Mouse (Mus musculus): Measurements from ENCODE around the gene Prkcq. TPM values are rescaled to one million over a fixed set of nuclear protein-coding genes. Genes with fewer than 3 reads are reported as not detected.

Gene Prkcq
- polyA plus RNA-seq, 1 experiment from 2014 or later: 3.8 TPM

DNA sequence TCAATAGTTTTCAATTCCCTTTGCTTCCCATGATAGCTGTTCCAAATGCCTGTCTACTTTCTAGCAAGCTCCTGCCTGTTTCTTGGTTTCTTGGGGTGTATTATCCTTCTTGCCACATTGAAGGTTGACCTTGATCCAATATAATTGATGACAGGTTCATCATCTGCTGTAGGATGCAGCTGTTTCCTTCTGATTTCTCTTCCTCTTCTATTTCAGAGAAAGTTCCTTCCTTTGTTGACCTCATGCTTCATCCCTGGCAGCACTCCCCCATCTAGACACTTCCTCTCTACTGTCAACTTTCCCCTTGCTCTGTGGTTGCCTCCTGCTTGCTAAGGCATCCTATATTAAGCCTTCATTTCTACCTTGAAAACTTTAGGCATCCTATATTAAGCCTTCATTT, 67.6 kb downstream of the Prkcq start:
- no peaks in the 10 kb centered on the region for H3K27me3 ChIP-seq (ENCODE audit: control insufficient read depth, insufficient read depth, low read length)
- H3K4me1 ChIP-seq (ENCODE audit: control insufficient read depth, insufficient read depth, low read length): no peaks in the 10 kb centered on the region
- ATAC-seq (ENCODE audit: insufficient read depth, low FRiP score, low TSS enrichment) (no peak), DNase-seq (ENCODE audit: low spot score) (no peak)
- no peaks in the 10 kb centered on the region for H3K36me3 ChIP-seq (ENCODE audit: control insufficient read depth, insufficient read depth, low read length)
- no peak overlapping the region for H3K4me3 ChIP-seq (ENCODE audit: low read depth, low read length)
- no peaks in the 10 kb centered on the region for H3K9me3 ChIP-seq (ENCODE audit: control insufficient read depth, low read length)
- no peak overlapping the region for H3K9ac ChIP-seq (ENCODE audit: low read length)
- no peak overlapping the region for H3K27ac ChIP-seq (ENCODE audit: low read depth, low read length)
- H3K4me2 ChIP-seq (ENCODE audit: low read depth): no peak overlapping the region

DNA sequence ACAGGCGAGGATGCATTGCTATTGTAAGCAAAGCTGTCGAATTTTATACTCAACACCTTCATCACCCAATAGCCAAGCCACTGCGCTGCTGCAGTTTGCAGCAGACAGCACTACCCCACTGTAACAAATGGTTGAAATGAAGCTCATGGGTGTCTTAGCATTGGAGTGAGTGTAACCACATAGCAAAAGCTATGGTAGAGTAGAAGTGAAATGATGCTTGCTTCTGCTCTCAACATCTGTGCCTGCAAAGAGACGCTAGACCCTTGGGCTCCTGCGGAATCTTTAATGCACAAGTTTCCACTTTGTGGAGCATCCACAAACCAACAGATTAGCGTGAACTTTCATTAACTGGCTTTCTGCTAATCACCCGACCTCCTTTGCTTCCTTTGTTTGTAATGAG, 74.0 kb downstream of the Prkcq start:
- DNase-seq (ENCODE audit: low spot score) (no peak), ATAC-seq (ENCODE audit: insufficient read depth, low FRiP score, low TSS enrichment) (no peak)
- Histone ChIP-seq H3K9me3 (ENCODE audit: control insufficient read depth, low read length) (no peaks in the 10 kb centered on the region), H3K4me1 (ENCODE audit: control insufficient read depth, insufficient read depth, low read length) (no peaks in the 10 kb centered on the region), H3K9ac (ENCODE audit: low read length) (no peak overlapping the region), H3K36me3 (ENCODE audit: control insufficient read depth, insufficient read depth, low read length) (no peaks in the 10 kb centered on the region), H3K4me2 (ENCODE audit: low read depth) (no peak overlapping the region), H3K4me3 (ENCODE audit: low read depth, low read length) (no peak overlapping the region), H3K27me3 (ENCODE audit: control insufficient read depth, insufficient read depth, low read length) (no peaks in the 10 kb centered on the region), H3K27ac (ENCODE audit: low read depth, low read length) (no peak overlapping the region)
- 86% methylated on average over 7 of the region's 7 CpGs for WGBS

DNA sequence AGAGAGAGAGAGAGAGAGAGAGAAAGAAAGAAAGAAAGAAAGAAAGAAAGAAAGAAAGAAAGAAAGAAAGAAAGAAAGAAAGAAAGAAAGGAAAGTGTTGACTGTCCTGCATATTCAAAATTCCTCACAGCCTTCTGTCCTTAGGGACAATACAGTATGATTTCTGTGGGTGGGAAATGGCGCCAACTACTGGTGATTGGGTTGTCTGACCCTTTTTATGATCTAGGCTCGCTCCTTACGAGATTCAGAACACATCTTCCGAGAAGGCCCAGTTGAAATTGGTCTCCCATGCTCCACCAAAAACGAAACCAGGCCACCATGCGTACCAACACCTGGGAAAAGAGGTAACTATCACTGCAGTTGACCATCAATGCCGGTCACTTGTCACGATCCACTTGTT, 82.0 kb downstream of the Prkcq start:
- Histone ChIP-seq H3K27ac (ENCODE audit: low read depth, low read length) (no peak overlapping the region), H3K4me2 (ENCODE audit: low read depth) (no peak overlapping the region), H3K9ac (ENCODE audit: low read length) (no peak overlapping the region), H3K27me3 (ENCODE audit: control insufficient read depth, insufficient read depth, low read length) (no peaks in the 10 kb centered on the region), H3K9me3 (ENCODE audit: control insufficient read depth, low read length) (no peaks in the 10 kb centered on the region), H3K36me3 (ENCODE audit: control insufficient read depth, insufficient read depth, low read length) (no peaks in the 10 kb centered on the region), H3K4me3 (ENCODE audit: low read depth, low read length) (no peak overlapping the region), H3K4me1 (ENCODE audit: control insufficient read depth, insufficient read depth, low read length) (no peaks in the 10 kb centered on the region)
- no peak for ATAC-seq (ENCODE audit: insufficient read depth, low FRiP score, low TSS enrichment)
- 63% methylated on average over 8 of the region's 8 CpGs for WGBS
- no peak for DNase-seq (ENCODE audit: low spot score)

DNA sequence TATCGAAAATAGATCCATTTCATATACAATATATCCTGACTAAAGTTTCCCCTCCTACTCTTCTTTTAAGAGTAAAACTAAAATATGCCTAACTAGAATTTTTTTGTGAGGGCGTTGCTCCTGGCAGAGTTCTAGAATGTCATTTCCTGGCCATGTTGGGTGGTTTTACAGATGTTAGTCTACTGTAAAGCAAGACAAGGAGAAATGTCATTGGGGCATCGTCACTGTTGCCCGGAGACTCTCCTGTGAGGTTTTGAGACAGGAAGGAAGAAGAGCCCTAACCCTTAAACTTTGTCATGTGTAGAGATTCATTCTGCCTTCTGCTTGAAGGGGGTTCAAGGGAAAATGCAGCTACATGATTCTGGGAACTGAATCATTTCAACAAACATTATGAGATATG, 82.5 kb downstream of the Prkcq start:
- no peak overlapping the region for H3K4me3 ChIP-seq (ENCODE audit: low read depth, low read length)
- H3K4me2 ChIP-seq (ENCODE audit: low read depth): no peak overlapping the region
- no peaks in the 10 kb centered on the region for H3K4me1 ChIP-seq (ENCODE audit: control insufficient read depth, insufficient read depth, low read length)
- ATAC-seq (ENCODE audit: insufficient read depth, low FRiP score, low TSS enrichment) (no peak), DNase-seq (ENCODE audit: low spot score) (no peak)
- no peak overlapping the region for H3K9ac ChIP-seq (ENCODE audit: low read length)
- WGBS: 87% methylated on average over 4 of the region's 4 CpGs
- H3K9me3 ChIP-seq (ENCODE audit: control insufficient read depth, low read length): no peaks in the 10 kb centered on the region
- no peaks in the 10 kb centered on the region for H3K36me3 ChIP-seq (ENCODE audit: control insufficient read depth, insufficient read depth, low read length)
- no peaks in the 10 kb centered on the region for H3K27me3 ChIP-seq (ENCODE audit: control insufficient read depth, insufficient read depth, low read length)
- H3K27ac ChIP-seq (ENCODE audit: low read depth, low read length): no peak overlapping the region

DNA sequence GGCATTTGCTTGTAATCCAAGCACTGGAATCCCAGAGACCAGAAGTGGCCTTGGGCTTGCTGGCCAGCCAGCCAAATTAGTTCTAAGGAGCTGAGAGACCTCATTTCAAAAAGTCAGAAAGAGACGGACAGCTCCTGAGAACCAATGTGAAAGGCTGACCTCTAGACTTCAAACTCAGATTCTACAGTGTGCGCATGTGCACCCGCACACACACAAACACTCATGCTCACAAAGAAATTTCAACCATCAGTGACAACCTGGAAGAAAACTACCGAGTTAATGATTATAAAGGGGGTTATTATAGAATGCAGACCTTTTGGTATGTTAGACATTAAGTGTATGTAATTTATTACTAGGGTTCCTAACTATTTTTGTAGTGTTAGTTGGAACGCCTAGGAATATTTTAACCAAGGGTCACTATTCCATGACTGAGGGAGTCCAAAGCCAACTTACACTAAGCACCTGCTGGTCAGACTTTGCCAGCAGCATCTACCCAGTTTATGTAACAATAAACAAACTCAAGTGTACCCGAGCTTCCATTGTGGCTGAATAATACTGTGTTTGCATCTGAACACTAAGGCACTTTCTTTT, 85.4 kb downstream of the Prkcq start:
- H3K27me3 ChIP-seq (ENCODE audit: control insufficient read depth, insufficient read depth, low read length): no peaks in the 10 kb centered on the region
- H3K9ac ChIP-seq (ENCODE audit: low read length): no peak overlapping the region
- H3K4me3 ChIP-seq (ENCODE audit: low read depth, low read length): no peak overlapping the region
- DNase-seq (ENCODE audit: low spot score) (no peak), ATAC-seq (ENCODE audit: insufficient read depth, low FRiP score, low TSS enrichment) (no peak)
- no peaks in the 10 kb centered on the region for H3K4me1 ChIP-seq (ENCODE audit: control insufficient read depth, insufficient read depth, low read length)
- no peak overlapping the region for H3K27ac ChIP-seq (ENCODE audit: low read depth, low read length)
- H3K36me3 ChIP-seq (ENCODE audit: control insufficient read depth, insufficient read depth, low read length): no peaks in the 10 kb centered on the region
- H3K9me3 ChIP-seq (ENCODE audit: control insufficient read depth, low read length): no peaks in the 10 kb centered on the region
- WGBS: 87% methylated on average over 6 of the region's 6 CpGs
- no peak overlapping the region for H3K4me2 ChIP-seq (ENCODE audit: low read depth)

DNA sequence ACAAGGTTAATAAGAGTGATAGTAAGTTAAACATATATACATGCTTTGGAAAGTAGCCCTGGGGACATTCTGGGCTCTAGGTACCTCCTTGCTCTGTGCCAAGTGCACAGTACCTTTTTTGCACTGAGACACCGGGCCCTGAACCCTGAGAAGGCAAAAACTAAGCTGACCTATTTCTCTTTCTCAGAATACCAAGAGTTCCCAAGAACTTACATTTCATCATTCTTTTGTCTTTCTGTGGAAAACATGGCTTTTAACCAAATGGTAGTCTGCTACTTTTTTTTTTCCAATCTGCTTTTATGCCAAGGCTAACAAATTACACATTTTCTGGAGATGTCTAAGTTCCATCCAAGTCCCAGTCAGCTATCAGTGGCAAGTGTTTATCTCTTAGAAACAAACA, 86.3 kb downstream of the Prkcq start:
- DNase-seq (ENCODE audit: low spot score): no peak
- Histone ChIP-seq H3K4me2 (ENCODE audit: low read depth) (no peak overlapping the region), H3K27ac (ENCODE audit: low read depth, low read length) (no peak overlapping the region), H3K27me3 (ENCODE audit: control insufficient read depth, insufficient read depth, low read length) (no peaks in the 10 kb centered on the region), H3K9ac (ENCODE audit: low read length) (no peak overlapping the region), H3K4me1 (ENCODE audit: control insufficient read depth, insufficient read depth, low read length) (no peaks in the 10 kb centered on the region), H3K9me3 (ENCODE audit: control insufficient read depth, low read length) (no peaks in the 10 kb centered on the region), H3K4me3 (ENCODE audit: low read depth, low read length) (no peak overlapping the region), H3K36me3 (ENCODE audit: control insufficient read depth, insufficient read depth, low read length) (no peaks in the 10 kb centered on the region)
- no peak for ATAC-seq (ENCODE audit: insufficient read depth, low FRiP score, low TSS enrichment)
- 90% methylated on average over 1 of the region's 1 CpGs for WGBS

DNA sequence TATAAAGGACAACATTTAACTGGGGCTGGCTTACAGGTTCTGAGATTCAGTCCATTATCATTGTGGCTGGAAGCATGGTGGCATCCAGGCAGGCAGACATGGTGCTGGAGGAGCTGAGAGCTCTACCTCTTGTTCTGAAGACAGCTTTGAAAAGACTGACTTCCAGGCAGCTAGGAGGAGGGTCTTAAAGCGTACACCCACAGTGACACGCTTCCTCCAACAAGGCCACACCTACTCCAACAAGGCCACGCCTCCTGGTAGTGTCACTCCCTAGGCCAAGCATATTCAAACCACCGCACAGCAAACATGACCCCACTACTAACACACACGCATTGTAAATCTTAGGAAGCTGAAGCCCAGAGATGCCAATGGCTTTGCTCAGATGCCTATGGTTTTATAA, 87.5 kb downstream of the Prkcq start:
- no peaks in the 10 kb centered on the region for H3K4me1 ChIP-seq (ENCODE audit: control insufficient read depth, insufficient read depth, low read length)
- ATAC-seq (ENCODE audit: insufficient read depth, low FRiP score, low TSS enrichment) (no peak), DNase-seq (ENCODE audit: low spot score) (no peak)
- no peak overlapping the region for H3K9ac ChIP-seq (ENCODE audit: low read length)
- no peaks in the 10 kb centered on the region for H3K9me3 ChIP-seq (ENCODE audit: control insufficient read depth, low read length)
- no peak overlapping the region for H3K4me2 ChIP-seq (ENCODE audit: low read depth)
- H3K36me3 ChIP-seq (ENCODE audit: control insufficient read depth, insufficient read depth, low read length): no peaks in the 10 kb centered on the region
- H3K27me3 ChIP-seq (ENCODE audit: control insufficient read depth, insufficient read depth, low read length): no peaks in the 10 kb centered on the region
- no peak overlapping the region for H3K4me3 ChIP-seq (ENCODE audit: low read depth, low read length)
- WGBS: 88% methylated on average over 5 of the region's 5 CpGs
- H3K27ac ChIP-seq (ENCODE audit: low read depth, low read length): no peak overlapping the region

DNA sequence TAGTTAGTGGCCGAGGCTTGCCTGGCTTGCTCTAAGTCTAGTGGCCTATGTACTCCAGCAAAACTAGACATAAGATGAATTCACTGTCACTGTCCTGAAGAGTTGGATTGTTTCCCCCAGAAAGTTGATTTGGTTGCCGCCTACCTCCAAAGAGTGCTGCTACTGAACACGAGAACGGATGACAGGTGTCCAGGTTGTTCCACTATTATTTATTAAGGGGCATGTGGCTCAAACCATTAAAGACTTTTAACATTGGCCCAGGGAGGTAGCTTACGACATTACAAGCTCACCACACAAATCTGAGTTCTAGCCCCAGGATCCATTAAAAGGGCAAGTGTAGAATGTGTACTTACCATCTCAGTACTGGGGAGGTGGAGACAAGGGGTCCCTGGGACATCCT, 92.9 kb downstream of the Prkcq start:
- Histone ChIP-seq H3K36me3 (ENCODE audit: control insufficient read depth, insufficient read depth, low read length) (no peaks in the 10 kb centered on the region), H3K27me3 (ENCODE audit: control insufficient read depth, insufficient read depth, low read length) (no peaks in the 10 kb centered on the region), H3K4me1 (ENCODE audit: control insufficient read depth, insufficient read depth, low read length) (no peaks in the 10 kb centered on the region), H3K4me2 (ENCODE audit: low read depth) (no peak overlapping the region), H3K9ac (ENCODE audit: low read length) (no peak overlapping the region), H3K27ac (ENCODE audit: low read depth, low read length) (no peak overlapping the region), H3K4me3 (ENCODE audit: low read depth, low read length) (no peak overlapping the region), H3K9me3 (ENCODE audit: control insufficient read depth, low read length) (no peaks in the 10 kb centered on the region)
- 91% methylated on average over 5 of the region's 5 CpGs for WGBS
- ATAC-seq (ENCODE audit: insufficient read depth, low FRiP score, low TSS enrichment) (no peak), DNase-seq (ENCODE audit: low spot score) (no peak)

DNA sequence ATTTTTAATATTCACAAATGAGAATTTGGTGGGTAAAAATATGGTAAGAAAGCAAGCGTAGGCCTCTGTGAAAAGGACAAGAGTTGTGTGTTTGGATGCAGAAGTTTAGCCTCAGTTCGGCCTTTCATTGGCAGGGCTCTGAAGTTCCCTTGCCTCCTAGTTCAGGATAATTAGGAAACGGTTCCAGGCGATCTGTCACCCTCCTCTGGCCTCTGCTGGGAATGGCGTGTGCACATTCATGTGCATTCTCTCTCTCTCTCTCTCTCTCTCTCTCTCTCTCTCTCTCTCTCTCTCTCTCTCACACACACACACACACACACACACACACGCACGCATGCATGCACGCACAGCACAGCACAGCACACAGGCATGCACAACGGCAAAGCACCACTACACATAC, 93.5 kb downstream of the Prkcq start:
- Histone ChIP-seq H3K27ac (ENCODE audit: low read depth, low read length) (no peak overlapping the region), H3K4me3 (ENCODE audit: low read depth, low read length) (no peak overlapping the region), H3K4me1 (ENCODE audit: control insufficient read depth, insufficient read depth, low read length) (no peaks in the 10 kb centered on the region), H3K4me2 (ENCODE audit: low read depth) (no peak overlapping the region), H3K9ac (ENCODE audit: low read length) (no peak overlapping the region), H3K9me3 (ENCODE audit: control insufficient read depth, low read length) (no peaks in the 10 kb centered on the region), H3K27me3 (ENCODE audit: control insufficient read depth, insufficient read depth, low read length) (no peaks in the 10 kb centered on the region), H3K36me3 (ENCODE audit: control insufficient read depth, insufficient read depth, low read length) (no peaks in the 10 kb centered on the region)
- ATAC-seq (ENCODE audit: insufficient read depth, low FRiP score, low TSS enrichment) (no peak), DNase-seq (ENCODE audit: low spot score) (no peak)
- 86% methylated on average over 9 of the region's 9 CpGs for WGBS

Data from neural tube, embryonic 11.5 days (tissue).